Mouse (Mus musculus) forebrain, embryonic 10.5 days (tissue): ENCODE results near the gene Gpr182. TPM values are rescaled to one million over a fixed set of nuclear protein-coding genes. Genes with fewer than 3 reads are reported as not detected.

Experiments
- DNase-seq: peaks from one replicate; pipeline ENCODE4 v3.0.0-alpha.2; 2017; ENCODE audit warnings: low spot score; ENCODE audit errors: extremely low spot score
- H3K27ac ChIP-seq: fragments of 300-500 bp; sonication (generic); 2 replicates; pipeline ENCODE4 v1.5.1; 2016; ENCODE audit warnings: mild to moderate bottlenecking
- H3K27me3 ChIP-seq: fragments of 300-500 bp; sonication (generic); 2 replicates; pipeline ENCODE4 v1.6.1; 2016; ENCODE audit warnings: mild to moderate bottlenecking; ENCODE audit not compliant: poor library complexity, severe bottlenecking
- H3K36me3 ChIP-seq: fragments of 300-500 bp; sonication (generic); replicated peaks from 2 replicates; pipeline ENCODE4 v1.6.1; 2016; ENCODE audit warnings: mild to moderate bottlenecking, moderate library complexity
- H3K4me1 ChIP-seq: fragments of 300-500 bp; sonication (generic); 2 replicates; pipeline ENCODE4 v1.6.1; 2016
- H3K4me3 ChIP-seq: fragments of 300-500 bp; sonication (generic); 2 replicates; pipeline ENCODE4 v1.5.1; 2016; ENCODE audit warnings: mild to moderate bottlenecking, moderate library complexity
- H3K9me3 ChIP-seq: fragments of 300-500 bp; sonication (generic); 2 replicates; pipeline ENCODE4 v1.6.1; 2016; ENCODE audit warnings: mild to moderate bottlenecking, moderate library complexity
- WGBS: fragments of 180-500 bp; shearing (Covaris S2); methylation state at CpG from one replicate; pipeline ENCODE4 v1.1.7; 2016; 5-methylcytosine and 5-hydroxymethylcytosine counted together
- polyA plus RNA-seq: library from polyadenylated mRNA; unstranded; fragments of >200 nt; fragmentation: Nextera tagmentation; extraction: Ambion mirVana; gene quantifications from 2 replicates; pipeline ENCODE4 v1.2.1, GENCODE M21; 2016

Gene Gpr182
- polyA plus RNA-seq, 1 experiment from 2014 or later = 0.30 TPM

GRCm38 (mm10) chr10:127754566-127755166 lies 3.1 kb upstream of the Gpr182 start:
- Histone ChIP-seq H3K9me3 (no peaks in the 10 kb centered on the region), H3K27me3 (no peaks in the 10 kb centered on the region; the same call in 1 of the 2 replicates), H3K4me3 (no peak overlapping the region), H3K27ac (no peak overlapping the region), H3K4me1 (peaks cover 14% of the 10 kb centered on the region), H3K36me3 (0 out of 2 replicates have a peak, but pooled peaks cover 5% of the 10 kb centered on the region)
- 87% methylated on average over 6 of the region's 6 CpGs for WGBS
- DNase-seq = no peak

- no peaks in the 10 kb centered on the region for H3K9me3 ChIP-seq
- peaks cover 20% of the 10 kb centered on the region for H3K4me1 ChIP-seq
- H3K36me3 ChIP-seq = peaks cover 42% of the 10 kb centered on the region
- no peak for DNase-seq
- H3K27ac ChIP-seq = no peak overlapping the region
- peak overlapping the region; percentile 37 for H3K4me3 ChIP-seq
- H3K27me3 ChIP-seq = no peaks in the 10 kb centered on the region; the same call in 1 of the 2 replicates
- WGBS = 57% methylated on average over 24 of the region's 24 CpGs
Observed at GRCm38 (mm10) chr10:127750136-127750777, 1.3 kb downstream of the Gpr182 start.

- DNase-seq = no peak
- peaks cover 20% of the 10 kb centered on the region for H3K4me1 ChIP-seq
- H3K36me3 ChIP-seq = peaks cover 54% of the 10 kb centered on the region
- no peaks in the 10 kb centered on the region for H3K9me3 ChIP-seq
- no peaks in the 10 kb centered on the region; the same call in 1 of the 2 replicates for H3K27me3 ChIP-seq
- H3K27ac ChIP-seq = 0 out of 2 replicates have a peak overlapping the region, but pooled peaks have one; percentile 20
- 23% methylated on average over 8 of the region's 8 CpGs for WGBS
- no peak overlapping the region for H3K4me3 ChIP-seq
Observed at GRCm38 (mm10) chr10:127748847-127749612, 2.5 kb downstream of the Gpr182 start.

GRCm38 (mm10) chr10:127747254-127747653 lies 4.3 kb downstream of the Gpr182 start:
- Histone ChIP-seq H3K4me3 (no peak overlapping the region), H3K9me3 (peaks cover 11% of the 10 kb centered on the region; the same call in 1 of the 2 replicates), H3K4me1 (peaks cover 20% of the 10 kb centered on the region), H3K36me3 (peaks cover 72% of the 10 kb centered on the region), H3K27ac (no peak overlapping the region), H3K27me3 (no peaks in the 10 kb centered on the region; the same call in 1 of the 2 replicates)
- DNase-seq = no peak
- 94% methylated on average over 8 of the region's 8 CpGs for WGBS

GRCm38 (mm10) chr10:127745886-127746285 lies 5.6 kb downstream of the Gpr182 start:
- DNase-seq = no peak
- WGBS = 81% methylated on average over 5 of the region's 5 CpGs
- Histone ChIP-seq H3K27ac (no peak overlapping the region), H3K36me3 (peaks cover 85% of the 10 kb centered on the region), H3K27me3 (no peaks in the 10 kb centered on the region; the same call in 1 of the 2 replicates), H3K4me1 (peaks cover 22% of the 10 kb centered on the region), H3K4me3 (no peak overlapping the region), H3K9me3 (peaks cover 11% of the 10 kb centered on the region; the same call in 1 of the 2 replicates)

- peak; percentile 58 for DNase-seq
- Histone ChIP-seq H3K27me3 (no peaks in the 10 kb centered on the region; the same call in 1 of the 2 replicates), H3K9me3 (peaks cover 11% of the 10 kb centered on the region; the same call in 1 of the 2 replicates), H3K4me1 (peaks cover 26% of the 10 kb centered on the region), H3K4me3 (no peak overlapping the region), H3K36me3 (peaks cover 81% of the 10 kb centered on the region), H3K27ac (no peak overlapping the region)
- 66% methylated on average over 5 of the region's 5 CpGs for WGBS
Observed at GRCm38 (mm10) chr10:127744661-127745060, 6.9 kb downstream of the Gpr182 start.

- Histone ChIP-seq H3K4me1 (peaks cover 18% of the 10 kb centered on the region), H3K27me3 (peaks cover 11% of the 10 kb centered on the region), H3K9me3 (peaks cover 16% of the 10 kb centered on the region; the same call in 1 of the 2 replicates), H3K27ac (peak overlapping the region; percentile 97), H3K36me3 (peaks cover 38% of the 10 kb centered on the region), H3K4me3 (peak overlapping the region; percentile 100)
- DNase-seq = peak; percentile 59
- WGBS = under 1% methylated on average over 55 of the region's 55 CpGs
Observed at GRCm38 (mm10) chr10:127739661-127740161, 11.8 kb downstream of the Gpr182 start.

- Histone ChIP-seq H3K27ac (peak within 1 kb of the TSS; percentile 97), H3K4me3 (peak within 1 kb of the TSS; percentile 100), H3K9me3 (peaks cover 16% of the 10 kb centered on the region; the same call in 1 of the 2 replicates), H3K27me3 (peaks cover 13% of the 10 kb centered on the region), H3K36me3 (peaks cover 33% of the 10 kb centered on the region), H3K4me1 (peaks cover 18% of the 10 kb centered on the region)
- under 1% methylated on average over 59 of the region's 61 CpGs for WGBS
- peak; percentile 72 for DNase-seq
Observed at GRCm38 (mm10) chr10:127739083-127739660, 12.4 kb downstream of the Gpr182 start, which contains the start of gene Zbtb39. Zbtb39 (plus strand) TSS chr10:127739538.

- Histone ChIP-seq H3K36me3 (peaks cover 24% of the 10 kb centered on the region), H3K27me3 (peaks cover 21% of the 10 kb centered on the region), H3K27ac (no peak overlapping the region), H3K9me3 (peaks cover 11% of the 10 kb centered on the region; the same call in 1 of the 2 replicates), H3K4me3 (no peak overlapping the region), H3K4me1 (peaks cover 22% of the 10 kb centered on the region)
- WGBS = 54% methylated on average over 13 of the region's 13 CpGs
- peak; percentile 38 for DNase-seq
Observed at GRCm38 (mm10) chr10:127738151-127738882, 13.2 kb downstream of the Gpr182 start.

- peaks cover 17% of the 10 kb centered on the region for H3K36me3 ChIP-seq
- no peak overlapping the region for H3K4me3 ChIP-seq
- 25% methylated on average over 2 of the region's 2 CpGs for WGBS
- peaks cover 22% of the 10 kb centered on the region for H3K4me1 ChIP-seq
- no peak for DNase-seq
- peaks cover 5% of the 10 kb centered on the region; the same call in 1 of the 2 replicates for H3K9me3 ChIP-seq
- peaks cover 28% of the 10 kb centered on the region for H3K27me3 ChIP-seq
- no peak overlapping the region for H3K27ac ChIP-seq
Observed at GRCm38 (mm10) chr10:127737552-127737951, 14.0 kb downstream of the Gpr182 start.

GRCm38 (mm10) chr10:127736916-127737315 lies 14.6 kb downstream of the Gpr182 start:
- DNase-seq = no peak
- Histone ChIP-seq H3K4me3 (no peak overlapping the region), H3K27ac (no peak overlapping the region), H3K27me3 (peaks cover 35% of the 10 kb centered on the region), H3K36me3 (peaks cover 10% of the 10 kb centered on the region), H3K9me3 (peaks cover 5% of the 10 kb centered on the region; the same call in 1 of the 2 replicates), H3K4me1 (peaks cover 22% of the 10 kb centered on the region)
- WGBS = 78% methylated on average over 4 of the region's 4 CpGs
